Mouse (Mus musculus) heart, embryonic 15.5 days (tissue): ENCODE results near the gene Palm3. TPM values are rescaled to one million over a fixed set of nuclear protein-coding genes. Genes with fewer than 3 reads are reported as not detected.

Experiments used
- ATAC-seq: fragments of 200-750 bp; cut with Nextera tagmentation; replicated peaks from 2 replicates; pipeline ENCODE4 v1.8.0; 2017; ENCODE audit warnings: low read depth, moderate TSS enrichment; ENCODE audit not compliant: insufficient number of reproducible peaks, insufficient read depth, low FRiP score
- H3K27ac ChIP-seq: fragments of 300-500 bp; sonication (generic); 2 replicates; pipeline ENCODE4 v1.5.1; 2015; ENCODE audit warnings: mild to moderate bottlenecking, inconsistent platforms
- H3K27me3 ChIP-seq: fragments of 300-500 bp; sonication (generic); 2 replicates; pipeline ENCODE4 v1.6.1; 2015; ENCODE audit warnings: inconsistent platforms
- H3K36me3 ChIP-seq: fragments of 300-500 bp; sonication (generic); 2 replicates; pipeline ENCODE4 v1.6.1; 2015; ENCODE audit warnings: mild to moderate bottlenecking, inconsistent platforms
- H3K4me1 ChIP-seq: fragments of 300-500 bp; sonication (generic); replicated peaks from 2 replicates; pipeline ENCODE4 v1.6.1; 2015; ENCODE audit warnings: inconsistent platforms
- H3K4me2 ChIP-seq: fragments of 300-500 bp; sonication (generic); 2 replicates; pipeline ENCODE4 v1.6.1; 2015; ENCODE audit warnings: inconsistent platforms, mild to moderate bottlenecking, moderate library complexity
- H3K4me3 ChIP-seq: fragments of 300-500 bp; sonication (generic); 2 replicates; pipeline ENCODE4 v1.5.1; 2015; ENCODE audit warnings: mild to moderate bottlenecking, inconsistent platforms
- H3K9ac ChIP-seq: fragments of 300-500 bp; sonication (generic); 2 replicates; pipeline ENCODE4 v1.6.1; 2015; ENCODE audit warnings: mild to moderate bottlenecking, inconsistent platforms
- H3K9me3 ChIP-seq: fragments of 300-500 bp; sonication (generic); replicated peaks from 2 replicates; pipeline ENCODE4 v1.6.1; 2016; ENCODE audit warnings: inconsistent platforms
- WGBS: fragments of 180-500 bp; shearing (Covaris S2); methylation state at CpG from one replicate; pipeline ENCODE4 v1.1.7; 2015; ENCODE audit warnings: mixed read lengths; 5-methylcytosine and 5-hydroxymethylcytosine counted together
- polyA plus RNA-seq: library from polyadenylated mRNA; unstranded; fragments of >200 nt; fragmentation: Nextera tagmentation; extraction: Ambion mirVana; gene quantifications from 2 replicates; pipeline ENCODE4 v1.2.1, GENCODE M21; 2015

Palm3 gene
- 1.2 and 1.9 TPM in 2 replicates for polyA plus RNA-seq

DNA sequence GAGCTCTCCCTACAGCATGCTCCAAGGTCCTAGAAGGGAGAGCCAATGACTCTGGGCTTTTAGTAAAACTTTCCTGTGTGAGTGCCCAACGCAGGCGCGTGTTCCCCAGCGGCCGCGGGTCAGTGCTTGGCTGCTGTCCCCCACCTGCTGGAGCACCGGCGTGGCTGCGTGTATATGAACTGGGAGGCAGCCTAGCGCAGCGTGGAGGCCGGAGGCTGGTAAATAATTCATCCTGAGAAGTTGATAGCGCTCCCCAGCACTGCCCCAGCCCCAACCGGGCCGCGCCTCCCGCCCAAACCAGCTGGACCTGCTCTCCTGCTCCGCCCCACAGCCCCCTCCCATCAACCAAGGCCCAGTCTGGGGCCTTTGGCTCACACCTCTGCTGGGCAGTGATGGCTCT, at the start of gene Palm3:
Palm3 (plus strand) TSS at position 376 of the 400 bp plus-strand sequence.
- peaks cover 44% of the 10 kb centered on the region for H3K4me1 ChIP-seq
- no peak for ATAC-seq
- no peak within 1 kb of the TSS for H3K4me3 ChIP-seq
- no peaks in the 10 kb centered on the region for H3K9me3 ChIP-seq
- H3K27me3 ChIP-seq = peaks cover 34% of the 10 kb centered on the region
- WGBS = 10% methylated on average over 18 of the region's 18 CpGs
- no peak within 1 kb of the TSS for H3K9ac ChIP-seq
- no peak within 1 kb of the TSS for H3K27ac ChIP-seq
- no peaks in the 10 kb centered on the region for H3K36me3 ChIP-seq
- peak within 1 kb of the TSS; percentile 22; the same call in 1 of the 2 replicates for H3K4me2 ChIP-seq

GRCm38 (mm10) chr8:83971661-83972060, 49.6 kb upstream of the Palm3 start:
- H3K27ac ChIP-seq = peak overlapping the region; percentile 84; the same call in 1 of the 2 replicates
- H3K4me1 ChIP-seq = peaks cover 34% of the 10 kb centered on the region
- peak overlapping the region; percentile 88 for H3K4me2 ChIP-seq
- peak overlapping the region; percentile 75; the same call in 1 of the 2 replicates for H3K9ac ChIP-seq
- no peaks in the 10 kb centered on the region for H3K9me3 ChIP-seq
- peak overlapping the region; percentile 96 for H3K4me3 ChIP-seq
- WGBS = 81% methylated on average over 6 of the region's 6 CpGs
- peaks cover 14% of the 10 kb centered on the region; the same call in 1 of the 2 replicates for H3K36me3 ChIP-seq
- no peaks in the 10 kb centered on the region for H3K27me3 ChIP-seq
- no peak for ATAC-seq

- Histone ChIP-seq H3K27me3 (no peaks in the 10 kb centered on the region), H3K36me3 (peaks cover 14% of the 10 kb centered on the region; the same call in 1 of the 2 replicates), H3K4me3 (peak within 1 kb of the TSS; percentile 96), H3K4me2 (peak within 1 kb of the TSS; percentile 88), H3K9ac (peak within 1 kb of the TSS; percentile 97), H3K27ac (peak within 1 kb of the TSS; percentile 86), H3K9me3 (no peaks in the 10 kb centered on the region), H3K4me1 (peaks cover 42% of the 10 kb centered on the region)
- under 1% methylated on average over 69 of the region's 94 CpGs for WGBS
- peak; percentile 98 for ATAC-seq
Measured at GRCm38 (mm10) chr8:83972150-83973120, 48.8 kb upstream of the Palm3 start, which contains the start of gene Prkaca. Gene Prkaca, plus strand, starts transcription at chr8:83972993.

DNA sequence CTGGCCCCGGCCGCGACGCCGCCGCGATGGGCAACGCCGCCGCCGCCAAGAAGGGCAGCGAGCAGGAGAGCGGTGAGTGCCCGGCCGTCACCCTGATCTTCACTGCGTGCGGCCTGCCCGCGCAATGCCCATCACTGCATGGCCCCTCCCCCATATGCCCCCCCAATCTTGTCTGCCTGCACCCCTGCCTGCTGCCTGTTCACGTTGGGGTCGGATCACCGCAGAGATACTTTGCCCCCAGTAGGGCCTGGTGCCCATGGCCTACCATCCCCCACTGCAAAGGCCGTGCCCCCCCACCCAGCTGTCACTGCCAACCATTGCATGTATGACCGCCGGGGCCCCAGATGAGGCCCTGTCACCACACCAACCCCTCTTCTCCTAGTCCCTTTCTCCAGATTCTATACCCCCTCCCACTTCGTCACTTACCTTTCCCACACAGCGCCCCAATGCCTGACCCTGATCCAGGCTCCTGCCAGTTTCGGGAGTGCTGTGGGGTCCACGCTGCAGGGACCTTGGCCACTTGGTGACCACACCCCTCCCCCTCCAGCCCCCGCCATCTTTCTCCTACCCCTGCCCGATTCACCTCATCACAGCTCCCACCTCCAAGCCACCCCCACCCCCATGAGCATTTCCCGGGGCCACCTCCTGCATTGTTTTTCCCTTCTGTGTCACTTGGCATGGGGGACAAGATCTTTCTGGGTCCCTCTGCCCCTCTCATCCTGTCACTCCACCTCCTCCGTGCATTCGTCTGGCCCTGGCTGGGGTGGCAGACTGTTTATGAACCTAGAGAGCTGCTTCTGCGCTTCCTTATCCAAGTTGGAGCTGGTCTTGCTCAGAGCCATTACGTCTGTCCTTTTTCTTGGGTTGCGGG, 47.9 kb upstream of the Palm3 start:
- H3K4me1 ChIP-seq = peaks cover 51% of the 10 kb centered on the region
- peak overlapping the region; percentile 96 for H3K4me3 ChIP-seq
- no peaks in the 10 kb centered on the region for H3K27me3 ChIP-seq
- H3K27ac ChIP-seq = peak overlapping the region; percentile 86
- no peaks in the 10 kb centered on the region for H3K9me3 ChIP-seq
- peak; percentile 8 for ATAC-seq
- peak overlapping the region; percentile 88 for H3K4me2 ChIP-seq
- WGBS = 2% methylated on average over 37 of the region's 37 CpGs
- H3K36me3 ChIP-seq = peaks cover 14% of the 10 kb centered on the region; the same call in 1 of the 2 replicates
- peak overlapping the region; percentile 97 for H3K9ac ChIP-seq

GRCm38 (mm10) chr8:83974521-83974920, 46.8 kb upstream of the Palm3 start:
- H3K9me3 ChIP-seq = no peaks in the 10 kb centered on the region
- peak overlapping the region; percentile 86 for H3K27ac ChIP-seq
- WGBS = 50% methylated on average over 4 of the region's 4 CpGs
- H3K27me3 ChIP-seq = no peaks in the 10 kb centered on the region
- ATAC-seq = no peak
- peak overlapping the region; percentile 97; the same call in 1 of the 2 replicates for H3K9ac ChIP-seq
- H3K4me2 ChIP-seq = peak overlapping the region; percentile 88
- H3K4me3 ChIP-seq = peak overlapping the region; percentile 96
- H3K4me1 ChIP-seq = peaks cover 62% of the 10 kb centered on the region
- peaks cover 3% of the 10 kb centered on the region; the same call in 1 of the 2 replicates for H3K36me3 ChIP-seq

GRCm38 (mm10) chr8:83976101-83976630, 45.1 kb upstream of the Palm3 start:
- peaks cover 76% of the 10 kb centered on the region for H3K4me1 ChIP-seq
- H3K9me3 ChIP-seq = no peaks in the 10 kb centered on the region
- peak overlapping the region; percentile 1; the same call in 1 of the 2 replicates for H3K27ac ChIP-seq
- no peak overlapping the region for H3K4me2 ChIP-seq
- peaks cover 5% of the 10 kb centered on the region; the same call in 1 of the 2 replicates for H3K36me3 ChIP-seq
- WGBS = 78% methylated on average over 4 of the region's 4 CpGs
- ATAC-seq = no peak
- H3K27me3 ChIP-seq = no peaks in the 10 kb centered on the region
- H3K4me3 ChIP-seq = no peak overlapping the region
- no peak overlapping the region for H3K9ac ChIP-seq

GRCm38 (mm10) chr8:83976779-83977350, 44.4 kb upstream of the Palm3 start:
- ATAC-seq = no peak
- H3K9ac ChIP-seq = 0 out of 2 replicates have a peak overlapping the region, but pooled peaks have one; percentile 5
- H3K27ac ChIP-seq = peak overlapping the region; percentile 97; the same call in 1 of the 2 replicates

GRCm38 (mm10) chr8:83977646-83978045, 43.6 kb upstream of the Palm3 start:
- 33% methylated on average over 6 of the region's 6 CpGs for WGBS
- no peak for ATAC-seq
- Histone ChIP-seq H3K4me1 (peaks cover 70% of the 10 kb centered on the region), H3K27ac (peak overlapping the region; percentile 97), H3K4me2 (peak overlapping the region; percentile 38), H3K9ac (peak overlapping the region; percentile 5; the same call in 1 of the 2 replicates), H3K36me3 (peaks cover 17% of the 10 kb centered on the region), H3K9me3 (no peaks in the 10 kb centered on the region), H3K4me3 (0 out of 2 replicates have a peak overlapping the region, but pooled peaks have one; percentile 3), H3K27me3 (no peaks in the 10 kb centered on the region)

More at GRCm38 (mm10) chr8:83976779-83977350, 44.4 kb upstream of the Palm3 start:
- no peaks in the 10 kb centered on the region for H3K27me3 ChIP-seq
- H3K9me3 ChIP-seq = no peaks in the 10 kb centered on the region
- H3K4me3 ChIP-seq = no peak overlapping the region
- H3K36me3 ChIP-seq = peaks cover 12% of the 10 kb centered on the region; the same call in 1 of the 2 replicates
- peaks cover 73% of the 10 kb centered on the region for H3K4me1 ChIP-seq
- WGBS = 81% methylated on average over 5 of the region's 5 CpGs
- peak overlapping the region; percentile 38; the same call in 1 of the 2 replicates for H3K4me2 ChIP-seq

DNA sequence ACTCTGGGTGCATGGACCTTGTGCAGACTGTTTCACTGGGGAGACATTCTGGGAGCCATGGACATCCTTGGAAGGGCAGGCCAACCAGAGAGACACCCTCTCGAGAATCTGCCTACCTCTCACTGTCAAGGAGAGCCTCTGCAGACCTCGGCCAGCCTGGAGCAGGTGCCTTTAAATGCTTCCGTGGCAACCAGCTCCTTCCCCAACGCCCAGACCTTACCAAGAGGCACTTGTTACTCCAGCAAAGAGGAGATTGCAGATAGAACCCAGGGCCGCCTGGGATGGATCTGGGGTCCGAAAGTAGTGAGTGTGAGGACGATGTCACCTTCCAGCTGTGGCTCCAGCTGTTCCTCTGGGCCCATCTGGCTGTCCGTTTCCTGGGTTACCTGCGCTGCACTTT, 43.1 kb upstream of the Palm3 start:
- peaks cover 70% of the 10 kb centered on the region for H3K4me1 ChIP-seq
- 0 out of 2 replicates have a peak overlapping the region, but pooled peaks have one; percentile 5 for H3K9ac ChIP-seq
- H3K4me2 ChIP-seq = peak overlapping the region; percentile 38
- H3K27me3 ChIP-seq = no peaks in the 10 kb centered on the region
- no peak for ATAC-seq
- H3K9me3 ChIP-seq = no peaks in the 10 kb centered on the region
- WGBS = 64% methylated on average over 9 of the region's 9 CpGs
- 0 out of 2 replicates have a peak overlapping the region, but pooled peaks have one; percentile 3 for H3K4me3 ChIP-seq
- peak overlapping the region; percentile 97 for H3K27ac ChIP-seq
- H3K36me3 ChIP-seq = peaks cover 23% of the 10 kb centered on the region

- H3K9me3 ChIP-seq = no peaks in the 10 kb centered on the region
- peak overlapping the region; percentile 26 for H3K4me2 ChIP-seq
- no peaks in the 10 kb centered on the region for H3K27me3 ChIP-seq
- peak overlapping the region; percentile 97 for H3K27ac ChIP-seq
- ATAC-seq = peak; percentile 97
- H3K9ac ChIP-seq = peak overlapping the region; percentile 26
- peaks cover 40% of the 10 kb centered on the region for H3K36me3 ChIP-seq
- peaks cover 52% of the 10 kb centered on the region for H3K4me1 ChIP-seq
- H3K4me3 ChIP-seq = no peak overlapping the region
- WGBS = 38% methylated on average over 1 of the region's 1 CpGs
Measured at GRCm38 (mm10) chr8:83980250-83980649, 41.0 kb upstream of the Palm3 start.
